Mouse (Mus musculus) megakaryocyte-erythroid progenitor cell, adult 5-6 weeks (primary cell): ENCODE measurements at regions not wholly inside any gene's neighbourhood (a gene's known extent, or its start where the extent isn't known, plus 50 kb on each side); places are given as distances from the start of the nearest gene placed in this dataset.

Experiments
- ATAC-seq: replicated peaks from 2 replicates; pipeline ENCODE4 v1.8.0; 2016; ENCODE audit warnings: mild to moderate bottlenecking, inconsistent platforms; ENCODE audit not compliant: severe bottlenecking, poor library complexity, low FRiP score, low TSS enrichment

DNA sequence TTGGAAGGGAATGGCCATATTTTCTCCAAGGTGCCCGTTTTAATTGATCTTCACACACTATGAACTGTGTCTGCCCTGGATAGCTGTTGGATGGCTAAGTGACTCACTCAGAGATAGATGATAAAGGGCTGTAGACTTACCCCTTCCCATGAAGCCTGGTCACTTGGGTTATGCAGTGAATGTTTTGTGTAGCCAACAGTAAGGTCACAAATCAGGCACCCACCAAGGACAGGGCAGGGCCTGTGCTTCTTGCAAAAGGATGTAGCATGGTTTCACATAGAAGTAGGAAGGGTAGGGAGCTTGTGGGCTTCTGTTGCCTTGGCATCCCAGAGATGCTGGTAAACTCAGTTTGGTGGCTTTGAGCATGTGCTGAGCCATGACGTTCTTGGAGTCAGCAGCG, 263.1 kb downstream of the Dysf start:
- ATAC-seq: no peak

DNA sequence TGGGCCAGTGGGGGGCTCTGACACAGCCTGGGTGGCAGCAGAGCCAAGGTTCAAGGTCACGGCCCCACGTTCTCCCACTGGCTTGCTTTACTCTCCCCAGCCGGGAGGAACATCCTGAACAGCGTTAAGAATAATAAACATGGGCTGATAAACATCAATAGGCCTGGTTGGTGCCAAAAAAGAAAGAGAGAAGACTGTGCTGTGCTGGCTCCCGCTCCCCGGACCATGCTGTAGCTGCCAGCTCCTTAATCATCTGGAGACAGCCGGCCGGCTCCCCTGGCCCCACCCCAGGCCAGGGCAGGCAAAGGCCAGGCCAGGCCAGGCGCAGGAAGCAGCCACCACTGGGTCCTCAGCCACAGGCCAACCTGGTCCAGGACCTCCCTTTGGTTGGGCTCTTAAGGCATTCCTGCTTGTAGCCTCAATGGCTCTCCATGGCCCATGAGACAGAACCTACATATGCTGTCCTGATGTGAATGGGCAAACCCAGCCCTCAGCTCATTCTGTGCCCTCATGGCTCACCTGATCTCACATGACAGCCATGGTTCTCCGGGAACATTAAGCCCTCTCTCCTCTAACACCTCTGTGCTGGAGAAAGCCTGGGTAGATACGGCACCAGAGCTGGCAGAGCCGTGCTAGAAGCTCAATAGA, 262.3 kb downstream of the Dysf start:
- no peak for ATAC-seq

DNA sequence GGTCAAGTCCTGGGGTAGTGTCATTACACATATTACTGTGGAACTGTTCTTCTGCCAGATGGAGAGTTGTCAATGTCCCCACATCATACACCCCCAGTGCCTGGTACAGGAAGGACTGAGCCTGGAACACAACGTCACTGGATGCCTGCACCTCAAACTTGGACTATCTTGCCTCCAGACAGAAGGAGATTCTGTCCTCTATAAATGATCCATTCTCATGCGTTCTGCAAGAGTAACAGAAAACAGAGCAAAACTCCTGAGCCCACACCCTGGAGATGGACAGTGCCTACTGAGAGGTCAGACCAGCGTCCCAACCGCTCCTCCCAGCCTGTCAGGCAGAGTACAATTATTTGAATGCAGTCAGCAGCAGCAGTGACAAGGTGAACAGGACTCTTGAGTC, 261.1 kb downstream of the Dysf start:
- ATAC-seq: no peak

DNA sequence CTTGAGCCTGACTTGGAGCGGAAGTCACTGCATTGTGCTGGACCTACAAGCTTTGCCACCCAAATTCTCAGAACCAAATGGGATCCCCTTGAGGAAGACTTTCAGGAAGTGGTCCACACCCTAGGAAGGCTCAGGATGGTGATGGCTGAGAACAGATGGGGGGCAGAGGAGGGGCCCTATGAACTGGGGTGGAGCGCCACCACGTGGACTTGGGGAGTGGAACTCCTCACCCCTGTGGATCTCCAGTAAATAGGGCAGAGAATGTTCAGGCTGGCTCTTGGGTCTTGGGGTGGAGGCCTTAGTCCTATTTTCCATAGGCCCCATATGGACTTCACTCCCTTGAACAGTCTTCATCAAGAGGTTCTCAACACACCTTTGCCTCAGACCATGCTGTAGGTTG, 260.6 kb downstream of the Dysf start:
- no peak for ATAC-seq

DNA sequence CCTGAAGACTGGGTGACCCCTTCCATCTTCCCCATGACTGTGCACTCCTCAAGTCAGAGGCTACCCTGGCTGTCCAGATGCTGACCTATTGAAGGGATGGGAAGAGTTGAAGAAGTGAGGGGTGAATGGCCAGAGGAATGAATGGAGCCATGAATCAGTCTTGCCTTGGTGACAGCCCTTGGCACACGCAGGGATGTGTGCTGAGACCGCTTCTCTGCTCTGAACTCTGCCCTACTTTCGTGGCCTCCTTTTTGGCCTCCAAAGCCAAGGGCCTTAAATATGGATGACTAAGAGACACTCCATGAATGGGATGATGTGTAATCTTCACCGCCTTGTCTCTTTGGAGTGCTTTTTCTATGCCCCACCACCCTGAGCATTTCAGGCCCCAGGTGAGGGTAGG, 259.7 kb downstream of the Dysf start:
- no peak for ATAC-seq

DNA sequence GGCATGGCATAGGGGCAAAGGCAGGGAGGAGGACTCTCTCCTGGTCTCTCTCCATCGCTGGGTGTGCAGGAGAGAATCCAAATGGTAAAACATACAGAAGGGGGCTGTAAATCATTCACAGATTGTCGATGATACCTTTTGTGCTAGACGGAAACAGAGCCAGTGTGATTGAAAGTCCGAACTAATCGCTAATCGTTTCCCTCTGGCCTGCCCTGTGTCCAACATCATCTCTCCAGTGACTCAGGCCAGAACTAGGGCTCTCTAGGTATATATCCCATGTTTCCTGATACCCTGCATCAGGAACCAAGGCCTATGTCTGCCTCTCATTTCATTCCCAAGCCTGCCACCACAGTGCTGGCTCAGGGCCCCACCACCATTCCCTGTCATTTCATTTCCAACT, 259.1 kb downstream of the Dysf start:
- no peak for ATAC-seq

DNA sequence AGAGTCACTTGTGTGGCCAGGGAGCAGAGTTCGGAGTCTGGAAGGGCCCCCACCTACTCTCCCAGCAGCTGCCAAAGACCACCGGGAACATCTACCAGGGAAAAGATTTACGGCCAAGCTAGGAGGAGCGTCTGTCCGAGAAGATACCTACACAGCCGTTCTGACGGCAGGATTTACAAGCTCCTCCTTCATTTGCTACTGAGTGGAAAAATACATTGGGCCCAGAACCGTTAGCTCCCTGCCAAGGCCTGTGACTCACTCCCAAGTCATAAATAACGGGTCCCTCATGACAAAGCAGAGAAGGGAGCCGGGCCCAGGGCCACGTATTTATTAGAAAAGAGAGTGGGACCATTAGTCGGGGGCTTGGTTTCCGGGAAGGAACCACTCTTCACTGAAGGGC, 258.3 kb downstream of the Dysf start:
- ATAC-seq: no peak

DNA sequence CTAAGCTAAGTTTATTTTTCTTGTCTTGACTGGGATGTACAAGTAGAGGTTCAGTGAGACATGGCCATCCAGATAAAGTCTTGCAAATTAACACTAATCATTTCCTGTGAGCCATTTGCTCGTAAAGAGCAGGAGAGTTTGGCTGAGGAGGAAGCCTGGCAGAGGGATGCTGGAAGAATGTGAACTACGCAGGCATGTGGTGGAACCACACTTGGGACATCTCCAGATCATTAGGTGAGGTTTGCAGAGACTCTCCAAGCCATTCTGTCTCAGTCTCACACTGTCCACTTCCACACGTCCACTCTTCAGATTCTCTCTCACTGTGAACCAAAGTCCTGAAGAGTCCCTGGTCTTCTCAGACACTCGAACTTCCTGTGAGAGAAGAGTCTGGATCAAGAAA, 256.3 kb downstream of the Dysf start:
- no peak for ATAC-seq

DNA sequence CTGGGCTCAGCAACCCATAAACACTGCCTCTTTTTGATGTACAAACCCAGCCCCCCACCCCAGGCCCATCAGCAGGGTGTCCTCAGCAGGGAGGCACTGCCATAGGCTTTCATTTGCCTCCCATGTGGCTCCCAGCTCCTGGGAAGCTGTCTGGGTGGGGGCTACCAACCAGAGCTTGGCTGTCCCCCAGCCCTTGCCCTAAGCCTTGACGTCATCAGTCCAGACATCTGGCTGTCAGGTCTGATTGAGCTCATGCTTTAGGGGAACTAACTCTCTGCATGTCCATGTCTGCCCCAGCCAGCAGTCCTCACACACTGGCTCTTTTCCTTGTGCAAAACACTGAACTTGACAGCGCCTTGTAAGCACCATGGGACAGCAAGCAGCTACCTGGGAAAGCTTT, 255.3 kb downstream of the Dysf start:
- no peak for ATAC-seq

DNA sequence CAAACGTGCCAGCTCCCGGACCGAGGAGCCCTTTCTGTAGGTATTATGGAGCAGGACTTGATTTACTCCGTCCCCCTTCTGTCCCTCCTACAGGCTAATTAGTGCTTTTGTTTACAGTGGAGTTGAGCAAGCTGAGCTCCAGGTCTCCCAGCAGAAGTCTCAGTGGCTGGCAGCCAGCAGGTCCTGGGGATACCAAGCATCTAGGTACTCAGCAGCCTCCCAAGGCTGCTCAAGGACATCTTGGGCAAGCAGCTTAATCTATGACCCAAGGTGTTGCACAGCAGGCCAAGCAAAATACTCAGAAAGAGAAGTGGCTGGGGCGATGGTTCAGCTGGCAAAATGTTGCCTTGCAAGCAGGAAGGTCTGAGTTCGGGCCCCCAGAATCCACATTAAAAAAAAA, 254.4 kb downstream of the Dysf start:
- ATAC-seq: no peak

DNA sequence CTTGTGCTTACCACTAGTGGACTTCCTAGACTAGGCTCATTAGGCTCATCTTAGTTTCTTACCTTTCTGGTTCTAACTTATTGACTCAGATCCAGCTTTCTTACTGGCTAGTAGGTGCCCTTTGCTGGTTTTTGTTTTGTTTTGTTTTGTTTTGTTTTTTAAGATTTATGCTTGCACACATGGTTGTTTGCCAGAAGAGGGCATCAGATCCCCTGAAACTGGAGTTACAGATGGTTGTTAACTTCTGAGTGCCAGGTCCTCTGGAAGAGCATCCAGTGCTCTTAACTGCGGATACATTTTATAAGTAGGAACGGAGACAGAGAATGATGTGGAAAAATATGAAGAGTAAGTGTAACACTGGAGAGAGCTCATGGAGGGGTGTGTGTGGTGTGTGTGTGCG, 253.1 kb downstream of the Dysf start:
- ATAC-seq: no peak
